Mouse (Mus musculus): ENCODE measurements around the gene Prkab1. TPM values are rescaled to one million over a fixed set of nuclear protein-coding genes. Genes with fewer than 3 reads are reported as not detected.

Gene Prkab1
- 53.1 TPM for polyA plus RNA-seq (2017; shearing (Covaris generic))

GRCm38 (mm10) chr5:116024327-116024739 lies at the start of gene Prkab1:
Gene Prkab1 (minus strand): TSS chr5:116024508.

Other genes with a start within 250 kb of the Prkab1 start
- 4.7 TPM for gene Cit, start 179.2 kb downstream of the Prkab1 start, polyA plus RNA-seq (2017; shearing (Covaris generic))
- gene Tmem233, start 58.7 kb upstream of the Prkab1 start, polyA plus RNA-seq (2017; shearing (Covaris generic)) = not detected

All from effector memory CD4-positive, alpha-beta T cell, adult 7 months (primary cell).